Mouse (Mus musculus) stomach, embryonic 14.5 days (tissue): ENCODE measurements around the gene Spem1. TPM values are rescaled to one million over a fixed set of nuclear protein-coding genes. Genes with fewer than 3 reads are reported as not detected.
A peak's percentile ranks its signal among the peaks of the same experiment; 100 is the strongest.

Source experiments
- ATAC-seq: fragments of 200-750 bp; cut with Nextera tagmentation; 2 replicates; pipeline ENCODE4 v1.8.0; 2017; ENCODE audit warnings: low read depth, moderate TSS enrichment; ENCODE audit not compliant: insufficient number of reproducible peaks, insufficient read depth, low FRiP score
- H3K27ac ChIP-seq: fragments of 300-500 bp; sonication (generic); 2 replicates; pipeline ENCODE4 v1.5.1; 2014; ENCODE audit warnings: mild to moderate bottlenecking, low read length, moderate library complexity, mixed read lengths
- H3K27me3 ChIP-seq: fragments of 300-500 bp; sonication (generic); 2 replicates; pipeline ENCODE4 v1.6.1; 2014; ENCODE audit warnings: low read length, control low read depth, mixed read lengths; ENCODE audit not compliant: control insufficient read depth, insufficient read depth
- H3K36me3 ChIP-seq: fragments of 300-500 bp; sonication (generic); 2 replicates; pipeline ENCODE4 v1.6.1; 2014; ENCODE audit warnings: mild to moderate bottlenecking, control low read depth, low read length, moderate library complexity, mixed read lengths; ENCODE audit not compliant: control insufficient read depth, insufficient read depth
- H3K4me1 ChIP-seq: fragments of 300-500 bp; sonication (generic); 2 replicates; pipeline ENCODE4 v1.6.1; 2014; ENCODE audit warnings: low read length, control low read depth, mixed read lengths; ENCODE audit not compliant: control insufficient read depth, insufficient read depth
- H3K4me2 ChIP-seq: fragments of 300-500 bp; sonication (generic); replicated peaks from 2 replicates; pipeline ENCODE4 v1.6.1; 2014; ENCODE audit warnings: low read depth, low read length, control low read depth
- H3K4me3 ChIP-seq: fragments of 300-500 bp; sonication (generic); 2 replicates; pipeline ENCODE4 v1.5.1; 2014; ENCODE audit warnings: low read depth, low read length, control low read depth
- H3K9ac ChIP-seq: fragments of 300-500 bp; sonication (generic); replicated peaks from 2 replicates; pipeline ENCODE4 v1.6.1; 2014; ENCODE audit warnings: low read depth, mild to moderate bottlenecking, control low read depth, low read length, moderate library complexity, mixed read lengths
- H3K9me3 ChIP-seq: fragments of 300-500 bp; sonication (generic); 2 replicates; pipeline ENCODE4 v1.6.1; 2016; ENCODE audit warnings: low read depth, low read length, control low read depth; ENCODE audit not compliant: control insufficient read depth
- whole genome bisulfite sequencing: fragments of 180-500 bp; shearing (Covaris S2); extraction: QIAGEN DNeasy Blood & Tissue Kit; methylation state at CpG from one replicate; pipeline ENCODE4 v1.1.7; 2014; 5-methylcytosine and 5-hydroxymethylcytosine counted together
- polyA plus RNA-seq: library from polyadenylated mRNA; unstranded; fragments of >200 nt; fragmentation: Nextera tagmentation; extraction: Ambion mirVana; gene quantifications from 2 replicates; pipeline ENCODE4 v1.2.1, GENCODE M21; 2014

The Spem1 gene
- polyA plus RNA-seq, 1 experiment from 2014 or later, result 0.41 TPM

DNA sequence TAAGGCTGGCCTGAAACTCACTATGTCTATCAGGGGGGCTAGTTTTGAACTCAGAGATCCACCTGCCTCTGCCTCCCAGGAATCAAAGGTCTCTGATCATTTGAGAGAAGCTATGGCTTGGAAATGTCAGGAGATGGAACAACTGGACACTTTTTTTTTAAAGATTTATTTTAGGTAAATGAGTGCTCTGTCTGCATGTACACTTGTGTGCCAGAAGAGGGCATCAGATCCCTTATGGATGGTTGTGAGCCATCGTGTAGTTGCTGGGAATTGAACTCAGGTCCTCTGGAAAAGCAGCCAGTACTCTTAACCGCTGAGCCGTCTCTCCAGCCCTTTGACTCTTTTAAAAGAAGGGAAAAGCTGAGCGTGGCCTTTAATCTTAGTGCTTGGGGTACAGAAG is 15.6 kb downstream of the Spem1 start:
- peaks cover 29% of the 10 kb centered on the region for H3K4me1 ChIP-seq
- H3K27ac ChIP-seq, result no peak overlapping the region
- H3K9me3 ChIP-seq, result no peaks in the 10 kb centered on the region; the same call in 1 of the 2 replicates
- WGBS, result 72% methylated on average over 4 of the region's 4 CpGs
- H3K4me2 ChIP-seq, result no peak overlapping the region
- H3K27me3 ChIP-seq, result peaks cover 3% of the 10 kb centered on the region; the same call in 1 of the 2 replicates
- no peak overlapping the region for H3K9ac ChIP-seq
- no peak overlapping the region for H3K4me3 ChIP-seq
- ATAC-seq, result no peak
- no peaks in the 10 kb centered on the region for H3K36me3 ChIP-seq

DNA sequence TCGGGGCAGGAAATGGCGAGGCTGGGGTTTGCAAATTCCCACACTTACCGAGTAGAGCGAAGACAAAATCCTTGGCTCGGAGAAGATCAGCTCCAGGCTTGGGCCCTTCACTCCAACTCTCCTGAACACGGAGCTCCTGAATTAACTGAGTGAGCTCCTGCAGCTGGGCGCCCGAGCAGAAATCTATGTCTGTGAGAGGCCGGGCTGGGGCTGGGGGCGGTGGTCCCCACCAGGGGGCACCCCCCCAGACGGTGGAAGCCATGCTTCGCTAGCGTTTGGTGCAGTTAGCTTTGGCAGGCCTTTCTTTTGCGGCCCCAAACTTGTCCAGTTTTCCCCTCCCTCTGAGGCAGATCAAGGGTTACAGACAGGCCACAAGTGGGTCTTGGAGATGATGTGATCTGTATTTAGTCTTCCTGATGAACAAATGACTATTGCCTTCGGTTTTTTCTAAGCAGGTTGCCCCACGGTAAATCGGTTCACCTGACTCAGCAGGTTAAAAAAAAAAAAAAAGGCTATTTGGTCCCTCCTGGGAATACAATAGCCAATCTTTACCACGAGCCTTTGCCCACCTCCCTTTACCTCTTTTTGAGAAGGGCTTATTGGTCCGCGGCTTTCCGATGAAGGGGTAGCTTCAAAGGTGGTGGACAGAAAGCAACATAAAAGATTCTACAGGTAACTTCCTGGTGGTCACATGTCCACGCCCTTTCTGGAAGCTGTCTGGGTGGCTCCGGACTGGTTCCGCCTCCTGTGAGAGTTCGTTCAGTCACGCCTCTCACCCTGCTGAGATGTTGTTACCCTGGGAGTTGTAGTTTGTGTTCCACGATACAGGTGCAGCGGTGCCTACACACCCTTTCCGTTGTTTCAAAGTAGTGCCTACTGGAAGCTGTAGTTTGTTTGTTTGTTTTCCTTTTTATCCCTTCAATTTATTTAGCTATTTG is 16.7 kb downstream of the Spem1 start, which contains the start of gene Tmem102:
TSS of gene Tmem102 (minus strand) at position 653 of the 938 bp plus-strand sequence.
- ATAC-seq, result peak; percentile 48; the same call in 1 of the 2 replicates
- no peak within 1 kb of the TSS; the same call in 1 of the 2 replicates for H3K27ac ChIP-seq

DNA sequence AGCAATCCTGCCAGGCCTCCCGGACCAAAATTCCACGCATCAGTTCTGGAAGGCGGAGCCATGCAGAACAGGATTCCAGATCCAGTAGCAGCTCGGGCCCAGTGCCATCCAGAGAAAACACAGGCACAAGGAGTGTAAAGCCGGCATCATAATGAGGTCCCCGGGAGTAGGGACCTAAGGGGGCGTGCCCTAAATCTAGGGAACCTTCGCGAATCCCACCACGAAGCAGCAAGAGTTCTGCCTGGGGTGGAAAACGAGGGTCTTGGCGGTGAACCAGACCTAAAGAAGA is 17.4 kb downstream of the Spem1 start:
- 11% methylated on average over 12 of the region's 12 CpGs for WGBS
- ATAC-seq, result no peak

More for the DNA sequence above, 16.7 kb downstream of the Spem1 start, which contains the start of gene Tmem102:
- Histone ChIP-seq H3K4me1 (peaks cover 34% of the 10 kb centered on the region), H3K9ac (no peak within 1 kb of the TSS; the same call in 1 of the 2 replicates), H3K4me2 (peak within 1 kb of the TSS; percentile 99), H3K27me3 (peaks cover 3% of the 10 kb centered on the region; the same call in 1 of the 2 replicates), H3K9me3 (no peaks in the 10 kb centered on the region), H3K36me3 (no peaks in the 10 kb centered on the region), H3K4me3 (peak within 1 kb of the TSS; percentile 57)
- WGBS, result 12% methylated on average over 29 of the region's 29 CpGs

DNA sequence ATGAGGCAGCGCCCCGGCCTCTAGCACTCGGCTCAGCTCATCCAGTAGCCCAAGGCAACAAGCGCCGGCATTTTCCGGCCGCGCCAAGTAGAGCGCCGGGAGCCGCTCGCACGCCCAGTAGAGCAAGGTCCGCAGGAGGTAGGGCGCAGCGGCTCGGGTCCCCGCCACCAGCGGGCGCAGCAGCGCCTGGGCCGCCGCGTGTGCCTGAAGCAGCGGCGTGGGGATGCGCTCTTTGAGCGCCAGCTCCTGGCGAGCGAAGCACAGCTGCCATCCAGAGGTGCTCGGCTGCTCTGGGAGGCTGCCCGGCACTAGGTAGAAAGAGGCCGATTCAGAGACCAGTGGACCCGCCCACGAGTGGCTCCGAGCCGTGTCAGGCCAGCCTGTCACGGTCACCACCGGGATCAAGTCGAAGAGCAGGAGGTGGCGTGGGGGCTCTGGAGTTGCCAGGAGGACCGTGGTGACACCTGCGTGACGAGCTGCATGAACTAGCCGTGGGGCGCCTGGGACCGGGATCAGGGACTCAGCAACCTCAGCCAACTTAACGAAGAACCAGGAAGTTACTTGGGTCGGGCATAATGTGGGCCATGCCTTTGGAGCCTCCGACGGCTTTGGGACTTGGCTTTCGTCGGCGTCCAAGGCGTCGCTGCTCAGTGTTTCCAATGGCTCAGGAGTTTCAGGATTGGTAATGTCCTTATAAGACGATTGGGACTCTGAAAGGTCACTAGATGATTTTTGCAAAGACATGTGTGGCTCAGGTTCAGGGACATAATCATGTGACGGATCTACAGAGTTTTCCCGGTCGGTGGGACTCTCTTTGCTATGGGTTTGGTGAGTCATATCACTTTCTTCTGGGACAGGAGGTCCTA is 18.0 kb downstream of the Spem1 start:
- peak overlapping the region; percentile 38; the same call in 1 of the 2 replicates for H3K9ac ChIP-seq
- peak overlapping the region; percentile 44; the same call in 1 of the 2 replicates for H3K27ac ChIP-seq
- no peaks in the 10 kb centered on the region for H3K36me3 ChIP-seq
- ATAC-seq, result peak; percentile 50
- peak overlapping the region; percentile 57 for H3K4me3 ChIP-seq
- peaks cover 45% of the 10 kb centered on the region for H3K4me1 ChIP-seq
- H3K4me2 ChIP-seq, result peak overlapping the region; percentile 99
- 2% methylated on average over 60 of the region's 60 CpGs for WGBS
- H3K27me3 ChIP-seq, result peaks cover 3% of the 10 kb centered on the region; the same call in 1 of the 2 replicates
- H3K9me3 ChIP-seq, result no peaks in the 10 kb centered on the region

More for the DNA sequence above, 17.4 kb downstream of the Spem1 start:
- peak overlapping the region; percentile 99 for H3K4me2 ChIP-seq
- peak overlapping the region; percentile 57 for H3K4me3 ChIP-seq
- no peak overlapping the region for H3K27ac ChIP-seq
- peaks cover 3% of the 10 kb centered on the region; the same call in 1 of the 2 replicates for H3K27me3 ChIP-seq
- peaks cover 39% of the 10 kb centered on the region for H3K4me1 ChIP-seq
- no peak overlapping the region; the same call in 1 of the 2 replicates for H3K9ac ChIP-seq
- no peaks in the 10 kb centered on the region for H3K36me3 ChIP-seq
- H3K9me3 ChIP-seq, result no peaks in the 10 kb centered on the region

DNA sequence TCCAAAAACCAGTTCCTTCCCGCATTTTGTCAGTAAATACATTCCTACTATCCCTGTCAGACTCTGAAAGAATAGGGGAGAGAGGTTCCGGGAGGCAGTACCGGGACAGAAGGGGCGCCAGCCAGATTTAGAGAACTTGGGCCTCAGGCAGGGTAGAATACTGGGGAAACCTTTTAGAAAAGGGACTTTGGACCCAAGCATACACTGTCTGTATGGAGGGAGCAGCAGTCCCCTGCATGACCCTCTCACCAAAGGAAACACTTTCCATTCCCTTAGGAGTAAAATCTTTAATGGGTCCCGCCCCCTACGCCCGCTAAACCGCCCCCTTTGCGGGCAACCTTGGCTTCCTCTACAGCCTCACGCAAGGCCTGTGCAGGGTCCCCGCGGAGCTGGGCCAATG is 18.7 kb downstream of the Spem1 start:
- Histone ChIP-seq H3K4me3 (peak overlapping the region; percentile 57), H3K4me2 (peak overlapping the region; percentile 99), H3K9me3 (no peaks in the 10 kb centered on the region), H3K27ac (peak overlapping the region; percentile 44; the same call in 1 of the 2 replicates), H3K4me1 (peaks cover 47% of the 10 kb centered on the region), H3K36me3 (no peaks in the 10 kb centered on the region), H3K9ac (peak overlapping the region; percentile 48; the same call in 1 of the 2 replicates), H3K27me3 (peaks cover 3% of the 10 kb centered on the region; the same call in 1 of the 2 replicates)
- WGBS, result 5% methylated on average over 12 of the region's 12 CpGs
- ATAC-seq, result 0 out of 2 replicates have a peak, but pooled peaks have one; percentile 8

DNA sequence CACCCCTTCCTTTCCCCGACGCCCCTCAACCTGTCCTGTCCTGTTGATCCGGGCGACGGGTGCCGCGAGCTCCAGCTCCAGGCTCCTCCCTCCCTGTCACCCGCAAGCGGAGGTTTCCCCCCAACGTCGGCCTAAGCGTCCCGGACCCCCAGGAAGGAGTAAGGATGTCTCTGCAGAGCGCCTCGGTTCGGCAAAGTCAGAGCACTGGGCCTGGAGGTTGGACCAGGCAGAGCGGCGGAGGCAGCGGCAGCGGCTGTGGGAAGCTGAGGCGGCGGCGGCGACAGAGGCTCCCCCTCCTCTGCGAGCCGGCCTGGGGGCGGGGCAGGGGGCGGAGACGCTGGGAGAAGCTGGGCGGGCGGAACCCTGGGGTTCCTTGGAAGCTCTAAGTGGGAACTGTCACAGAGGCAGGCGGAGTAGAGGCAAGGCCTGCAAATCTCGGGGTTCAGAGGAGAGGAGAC is 19.3 kb downstream of the Spem1 start:
- WGBS, result under 1% methylated on average over 33 of the region's 33 CpGs
- H3K27ac ChIP-seq, result no peak overlapping the region

DNA sequence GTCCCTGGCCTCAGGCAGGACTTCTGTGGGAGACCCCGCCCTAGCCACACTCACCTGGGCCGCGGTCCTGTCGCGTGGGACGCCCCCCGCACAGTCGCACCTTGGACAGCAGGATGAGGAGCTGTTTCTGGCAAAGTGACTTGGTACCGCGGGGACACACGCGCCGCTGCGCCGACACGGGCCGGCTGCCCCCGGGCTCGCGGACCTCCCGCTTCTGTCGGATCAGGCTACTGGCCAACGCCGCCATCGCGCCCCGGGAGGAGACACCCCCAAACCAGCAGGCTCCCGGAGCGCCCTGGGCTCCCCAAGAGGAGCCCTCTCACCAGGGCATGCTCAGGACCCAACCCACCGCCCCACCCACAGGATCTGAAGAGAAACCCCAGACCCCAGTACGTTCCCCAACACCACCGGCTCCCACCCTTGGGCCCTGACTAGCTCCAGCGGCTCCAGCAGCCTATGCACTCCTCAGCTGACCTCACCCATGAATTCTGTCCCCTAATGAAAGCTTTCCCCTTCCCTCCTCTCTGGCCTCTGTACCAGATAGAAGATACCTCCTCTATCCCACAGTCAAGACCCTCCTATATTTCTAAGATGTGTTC is 20.5 kb downstream of the Spem1 start, which contains the start of gene Fgf11:
TSS of gene Fgf11 (minus strand) at position 479 of the 599 bp plus-strand sequence.
- H3K27me3 ChIP-seq, result peaks cover 3% of the 10 kb centered on the region; the same call in 1 of the 2 replicates
- peak within 1 kb of the TSS; percentile 99 for H3K4me2 ChIP-seq
- ATAC-seq, result no peak
- no peaks in the 10 kb centered on the region for H3K9me3 ChIP-seq
- peak within 1 kb of the TSS; percentile 35 for H3K27ac ChIP-seq
- H3K36me3 ChIP-seq, result no peaks in the 10 kb centered on the region
- H3K4me1 ChIP-seq, result peaks cover 47% of the 10 kb centered on the region
- peak within 1 kb of the TSS; percentile 57 for H3K4me3 ChIP-seq
- WGBS, result under 1% methylated on average over 33 of the region's 33 CpGs
- peak within 1 kb of the TSS; percentile 54 for H3K9ac ChIP-seq

More for the DNA sequence above, 19.3 kb downstream of the Spem1 start:
- H3K36me3 ChIP-seq, result no peaks in the 10 kb centered on the region
- H3K4me1 ChIP-seq, result peaks cover 47% of the 10 kb centered on the region
- H3K4me2 ChIP-seq, result peak overlapping the region; percentile 99
- H3K9ac ChIP-seq, result peak overlapping the region; percentile 48; the same call in 1 of the 2 replicates
- ATAC-seq, result peak; percentile 24; the same call in 1 of the 2 replicates
- H3K27me3 ChIP-seq, result peaks cover 3% of the 10 kb centered on the region; the same call in 1 of the 2 replicates
- peak overlapping the region; percentile 57 for H3K4me3 ChIP-seq
- no peaks in the 10 kb centered on the region for H3K9me3 ChIP-seq
